Mouse (Mus musculus) hematopoietic stem cell, adult 5-6 weeks (primary cell): ENCODE measurements around the gene Wnt7a. TPM values are rescaled to one million over a fixed set of nuclear protein-coding genes. Genes with fewer than 3 reads are reported as not detected.

Source experiments
- ATAC-seq, 2 experiments: fragments of 125-278 bp in 1 of 2; replicated peaks in 1 of 2; 2 replicates each; pipeline ENCODE4 v1.8.0; 2016 to 2017; ENCODE audit warnings: inconsistent platforms in 2 of 2, mild to moderate bottlenecking in 2 of 2, moderate number of reproducible peaks in 2 of 2, low read depth in 1 of 2, moderate TSS enrichment in 1 of 2; ENCODE audit not compliant: low FRiP score in 2 of 2, poor library complexity in 2 of 2, severe bottlenecking in 2 of 2, insufficient read depth in 1 of 2, low TSS enrichment in 1 of 2
- total RNA-seq: library from RNA; stranded (forward); fragments of 172-1452, 232-1000 nt; gene quantifications from 2 replicates; pipeline ENCODE4 v1.2.3, GENCODE M21; 2017

Gene Wnt7a
- total RNA-seq = not detected in 2 replicates

DNA sequence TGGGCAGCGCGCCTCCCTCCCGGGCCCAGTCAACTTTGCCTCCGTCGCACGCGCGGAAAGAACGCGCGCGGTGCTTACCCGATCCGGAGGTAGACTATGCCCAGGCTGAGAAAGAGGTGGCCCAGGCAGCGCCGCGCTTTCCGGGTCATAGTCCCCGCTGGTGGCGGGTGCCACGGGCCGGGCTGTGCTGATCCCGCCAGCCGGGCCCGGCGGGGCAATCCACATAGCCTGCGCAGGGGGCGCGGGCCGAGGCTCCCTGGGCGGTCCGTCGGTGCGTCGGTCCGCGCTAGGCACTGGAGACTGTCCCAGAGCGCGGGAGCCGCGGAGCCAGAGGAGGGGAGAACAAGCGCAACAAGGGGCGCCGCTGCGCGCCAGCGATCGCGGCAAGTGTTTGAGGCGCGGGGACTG lies at the start of gene Wnt7a:
Gene Wnt7a, minus strand, starts transcription at position 403 of the 408 bp plus-strand sequence.
- ATAC-seq = no peak

DNA sequence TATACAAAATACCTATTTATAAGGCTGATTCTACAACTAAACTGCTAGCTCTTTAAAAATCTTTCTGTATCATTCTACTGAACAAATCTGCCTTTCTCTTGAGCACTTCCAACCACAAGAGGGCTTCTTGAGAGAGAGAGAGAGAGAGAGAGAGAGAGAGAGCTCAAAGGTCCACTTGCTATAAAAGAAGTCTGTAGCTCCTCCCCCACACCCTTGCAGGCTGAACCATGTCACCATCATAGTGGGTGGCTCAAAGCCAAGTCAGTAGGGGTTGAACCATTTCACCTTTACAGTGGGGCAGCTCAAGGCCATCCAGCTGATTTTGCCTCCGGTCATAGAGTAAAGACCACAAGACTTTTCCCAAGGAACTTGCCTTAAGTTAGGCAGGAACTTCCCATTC lies 48.3 kb upstream of the Wnt7a start:
- ATAC-seq = peak; percentile 25 to 56; a peak in 1 of 4 replicates

DNA sequence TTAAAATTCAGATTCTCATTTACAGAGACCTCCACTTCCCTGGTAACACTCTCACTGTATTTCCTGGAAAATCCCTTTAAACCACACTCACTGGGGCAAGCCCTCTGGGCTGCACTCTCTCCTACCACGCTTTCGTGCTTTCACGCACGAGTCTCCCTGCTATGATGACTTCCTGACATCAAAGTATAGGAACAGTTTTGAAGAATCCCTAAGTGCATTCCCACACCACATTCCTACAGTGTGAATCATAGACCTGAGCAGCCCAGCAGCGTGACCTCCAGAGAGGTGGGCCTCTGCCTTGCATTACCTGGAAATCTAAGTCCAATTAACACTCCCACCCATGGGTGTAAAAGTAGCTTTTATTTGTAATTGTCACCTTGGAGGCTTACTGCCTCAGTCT lies 43.4 kb upstream of the Wnt7a start:
- no peak for ATAC-seq

DNA sequence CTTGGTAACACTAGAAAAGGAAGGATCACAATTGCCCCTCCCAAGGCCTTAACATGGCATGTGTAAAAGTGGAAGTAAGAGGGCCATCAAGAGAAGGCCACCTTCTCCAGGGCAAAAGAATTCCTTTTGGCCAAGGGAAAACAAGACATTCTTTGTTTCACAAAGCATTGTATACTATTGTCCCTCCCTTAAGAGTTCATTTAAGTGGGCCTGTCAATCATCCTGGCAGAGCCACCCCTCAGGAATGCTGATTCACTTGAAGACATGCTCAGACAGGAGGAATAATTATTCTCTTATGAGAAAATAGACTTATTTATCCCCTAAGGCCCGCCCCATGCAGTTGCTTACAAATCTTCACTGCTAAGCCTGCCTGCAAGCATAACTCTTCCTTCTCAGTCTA lies 40.9 kb upstream of the Wnt7a start:
- no peak for ATAC-seq

DNA sequence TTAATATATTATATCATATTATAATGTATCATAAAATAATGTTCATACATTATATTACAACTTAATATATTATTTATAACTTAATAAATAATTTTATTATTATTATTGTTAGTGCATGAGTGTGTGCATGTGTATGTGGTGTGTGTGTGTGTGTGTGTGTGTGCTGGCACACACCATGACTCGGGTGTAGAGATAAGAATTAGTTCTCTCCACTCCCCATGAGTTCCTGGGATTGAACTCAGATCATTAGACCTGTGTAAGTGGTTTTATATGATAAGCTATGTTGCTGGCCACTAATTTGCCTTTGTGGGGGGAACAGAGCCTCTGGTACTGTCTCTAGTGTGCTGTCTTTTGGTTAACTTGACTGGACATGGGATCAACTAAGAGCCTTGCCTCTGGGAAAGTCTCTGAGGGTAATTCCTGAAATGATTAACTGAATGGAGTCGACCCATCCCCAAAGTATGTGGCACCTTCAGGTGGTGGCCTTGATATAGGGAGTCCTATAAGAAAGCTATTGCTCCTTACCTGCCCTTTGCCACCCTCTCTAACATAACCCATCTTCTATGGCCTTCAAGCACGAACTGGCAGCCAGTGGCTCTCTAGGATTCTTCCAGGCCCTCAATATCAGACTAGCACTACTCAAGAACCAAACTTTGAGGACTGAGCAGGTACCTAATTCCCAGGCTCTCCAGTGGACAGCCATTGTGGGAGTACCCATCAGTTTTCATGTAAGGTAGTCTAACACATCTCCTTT lies 38.5 kb upstream of the Wnt7a start:
- no peak for ATAC-seq

DNA sequence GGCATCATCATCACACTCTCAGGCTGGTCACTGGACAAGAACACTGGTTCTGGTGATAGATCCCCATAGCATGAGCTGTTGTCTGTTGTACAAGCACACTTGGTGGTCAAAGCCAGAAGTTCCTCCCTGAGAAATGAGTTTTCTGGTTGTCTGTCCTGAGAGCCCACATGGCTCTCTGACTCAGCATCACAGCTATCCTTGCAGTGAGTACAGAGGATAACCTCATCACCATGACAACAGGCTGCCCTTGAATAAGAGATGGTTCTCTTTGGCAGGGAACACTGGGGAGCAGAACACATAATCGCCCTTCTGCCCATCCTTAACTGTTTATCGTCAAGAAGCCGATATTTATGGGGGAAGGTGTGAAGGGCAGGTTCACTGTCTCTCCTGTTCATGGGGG lies 34.2 kb upstream of the Wnt7a start:
- ATAC-seq = no peak

DNA sequence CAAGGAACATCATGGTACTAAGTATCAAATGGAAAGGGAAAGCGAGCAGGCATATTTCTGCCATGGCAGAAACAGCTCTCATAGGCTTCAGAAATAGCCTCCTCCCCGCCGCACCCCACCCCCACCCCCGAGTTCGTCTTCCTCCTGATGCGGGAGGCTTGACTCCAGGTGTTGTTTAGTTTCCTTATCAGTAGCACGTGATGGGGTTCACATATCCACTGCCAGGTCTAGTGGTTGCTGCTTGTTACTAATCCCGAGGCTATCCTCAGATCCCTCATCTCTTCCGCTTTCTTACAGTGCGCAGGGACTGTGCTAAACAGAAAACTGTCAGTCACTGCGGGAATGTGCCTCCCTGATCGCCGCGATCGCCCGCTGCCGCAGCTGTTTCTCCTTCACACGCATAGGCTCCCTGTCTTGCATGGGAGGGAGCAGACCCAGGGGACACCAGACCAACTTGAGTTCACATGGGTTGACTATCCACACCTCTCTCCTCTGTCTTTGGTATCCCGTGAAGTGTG lies 30.0 kb upstream of the Wnt7a start:
- ATAC-seq = peak; percentile 18 to 50; a peak in 3 of 4 replicates

DNA sequence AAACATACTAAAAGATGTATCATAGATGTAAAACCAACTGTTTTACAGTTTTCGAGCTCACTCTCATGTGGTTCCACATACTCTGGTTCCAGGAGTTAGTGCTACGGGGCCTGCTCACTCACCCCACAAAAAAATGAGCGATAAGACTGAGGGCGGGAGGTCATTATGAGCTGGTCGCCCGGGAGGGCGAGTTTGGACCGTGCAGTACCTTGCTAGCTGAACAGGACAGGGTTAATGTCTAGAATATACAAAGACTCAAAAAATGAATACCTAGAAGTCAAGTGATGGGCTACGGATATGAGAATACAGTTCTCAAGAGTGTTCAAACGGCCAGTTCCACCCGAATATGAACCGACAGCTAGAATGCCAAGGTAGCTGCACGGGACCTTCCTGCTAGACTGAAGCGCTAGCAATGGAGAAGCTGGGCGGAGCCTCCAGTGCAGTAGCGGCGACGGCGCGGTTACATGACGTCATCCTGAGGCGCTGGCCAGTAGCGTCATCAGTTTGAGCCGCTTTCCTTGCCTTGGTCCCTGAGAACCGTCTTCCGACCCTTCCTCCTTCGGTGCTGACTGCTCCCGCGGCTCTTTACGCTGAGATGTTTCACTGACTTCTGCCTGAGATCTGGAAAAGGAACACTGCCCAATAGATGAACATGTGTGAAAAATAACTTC lies 29.4 kb upstream of the Wnt7a start:
- peak; percentile 94 to 97 for ATAC-seq

DNA sequence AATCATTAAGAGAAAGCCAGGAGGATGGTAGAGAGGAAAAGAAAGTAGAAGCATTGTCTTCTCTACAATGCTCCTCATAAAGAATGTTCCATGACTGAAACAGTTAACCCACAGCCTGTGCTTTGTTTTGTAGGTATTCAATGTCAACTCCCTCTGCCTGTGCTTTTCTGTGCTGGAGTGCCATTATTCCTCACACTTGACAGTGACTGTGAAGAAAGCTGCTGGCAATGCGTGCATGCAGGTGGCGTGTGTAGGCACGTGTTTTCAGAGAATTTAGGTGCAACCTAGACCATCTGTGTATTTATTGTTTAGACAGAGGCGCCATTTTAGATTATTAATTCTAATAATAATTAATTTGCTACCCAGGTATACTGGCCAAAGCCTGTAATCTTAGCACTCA lies 13.0 kb upstream of the Wnt7a start:
- no peak for ATAC-seq

DNA sequence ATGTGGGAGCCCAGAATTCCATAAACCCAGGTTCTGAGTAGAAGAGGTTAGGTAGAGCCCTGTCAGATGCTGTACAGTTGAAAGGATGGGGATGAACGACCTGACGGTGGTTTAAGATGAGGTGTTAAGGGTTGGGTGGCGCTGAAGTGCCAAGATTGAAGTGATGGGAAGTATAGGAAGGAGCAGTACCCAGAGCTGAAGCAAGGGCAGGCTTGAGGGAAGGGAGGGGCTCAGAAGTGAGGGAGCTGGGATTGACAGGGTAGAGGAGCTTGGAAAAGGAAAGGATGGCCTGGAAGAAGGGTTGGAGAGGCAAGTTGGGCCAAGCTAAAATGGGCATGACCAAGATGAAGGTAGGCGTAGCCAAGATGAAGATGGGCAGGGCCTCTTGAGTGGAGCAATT lies 10.5 kb upstream of the Wnt7a start:
- no peak for ATAC-seq

DNA sequence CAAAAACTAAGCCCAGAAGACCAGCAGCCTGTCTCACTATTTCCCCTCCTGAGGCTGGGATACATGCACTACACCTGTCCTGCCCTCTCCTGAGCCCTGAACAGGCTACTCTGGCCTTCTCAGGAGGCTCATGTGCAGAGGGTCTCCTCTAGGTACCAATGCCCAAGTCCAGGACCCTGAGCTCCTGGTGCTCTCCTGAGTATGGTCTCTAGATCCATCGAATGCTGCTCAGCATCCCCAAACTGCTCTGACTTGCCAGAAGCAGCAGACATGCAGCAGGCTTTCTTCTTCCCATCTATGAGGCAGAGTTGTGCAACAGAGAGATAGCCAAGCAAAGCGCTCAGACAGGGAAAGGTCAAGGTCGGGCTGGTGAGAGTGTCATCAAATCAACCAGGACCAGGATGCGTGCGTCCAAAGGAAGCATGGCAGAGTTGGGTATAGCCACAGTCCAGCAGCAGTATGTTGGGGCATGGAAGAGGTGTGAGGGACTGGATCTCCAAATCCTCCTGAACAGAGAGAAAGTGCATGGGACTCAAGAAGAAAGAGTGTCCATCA lies 6.2 kb upstream of the Wnt7a start:
- ATAC-seq = no peak

DNA sequence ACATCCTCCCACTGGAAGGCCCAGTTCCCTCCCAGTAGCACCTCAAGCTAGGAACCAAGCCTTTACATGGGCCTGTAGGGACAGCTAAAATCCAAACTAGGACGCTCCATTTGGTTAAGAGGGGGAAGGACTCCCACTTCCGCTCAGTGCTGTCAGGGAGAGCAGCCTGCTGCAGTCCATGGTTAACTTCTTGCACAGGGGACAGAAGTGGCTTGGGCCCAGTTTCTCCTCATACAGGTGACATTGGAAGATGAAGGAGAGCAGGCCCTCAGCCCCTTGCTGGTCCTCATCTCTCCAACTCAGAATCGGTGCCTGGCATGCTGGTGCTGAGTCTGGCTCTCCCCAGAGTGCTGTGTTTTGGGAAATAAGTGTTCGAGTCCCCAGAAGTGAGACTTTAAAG lies 5.0 kb upstream of the Wnt7a start:
- no peak for ATAC-seq

DNA sequence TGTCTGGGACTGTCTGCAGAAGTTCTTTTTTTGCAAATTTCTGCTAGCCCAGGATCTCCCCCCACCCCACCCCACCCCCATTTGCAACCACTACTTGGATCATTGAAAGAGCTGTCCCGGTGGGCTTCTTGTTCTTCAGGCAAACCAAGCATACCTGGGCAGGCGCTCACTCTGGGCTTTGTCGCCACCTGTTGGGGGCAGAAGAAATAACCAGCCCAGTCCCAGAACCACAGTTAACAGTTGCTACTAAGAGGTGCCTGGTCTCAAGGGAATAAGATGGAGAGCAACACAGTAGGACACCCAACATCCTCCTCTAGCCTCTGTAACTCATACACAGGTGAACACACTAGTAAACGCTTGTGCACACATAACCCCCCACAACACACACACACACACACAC lies 3.7 kb upstream of the Wnt7a start:
- peak; percentile 44 to 54; a peak in 2 of 4 replicates for ATAC-seq

DNA sequence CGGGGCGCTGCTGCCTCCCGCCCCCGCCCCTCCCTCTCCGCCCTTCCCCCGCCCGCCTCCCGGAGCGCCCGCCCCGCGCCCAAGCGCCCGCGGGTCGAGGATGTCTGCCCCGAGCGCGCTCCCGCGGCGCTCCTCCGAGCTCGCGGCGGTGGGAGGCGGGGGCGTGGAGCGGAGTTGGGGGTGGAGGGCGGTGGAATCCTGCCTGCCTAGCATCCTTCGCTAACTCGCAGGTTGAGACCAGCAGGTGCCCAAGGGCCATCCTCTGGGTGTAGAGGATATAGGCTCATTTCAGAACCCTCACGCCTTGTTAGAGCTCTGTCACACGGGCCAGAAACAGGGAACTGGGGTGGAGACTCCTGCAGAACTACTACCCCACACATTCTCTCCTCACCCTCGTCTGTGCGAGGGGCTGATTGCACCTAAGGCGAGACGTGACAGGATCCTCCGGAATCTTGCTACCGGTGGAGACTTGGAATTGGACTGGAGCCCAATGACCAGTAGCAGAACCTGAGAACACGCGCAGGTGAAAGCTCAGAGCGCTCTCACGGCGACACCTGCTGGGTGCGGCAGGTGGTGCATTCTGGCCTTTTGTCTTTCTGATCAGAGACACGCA lies 312 bp upstream of the Wnt7a start:
- ATAC-seq = peak; percentile 51 to 59; a peak in 3 of 4 replicates

DNA sequence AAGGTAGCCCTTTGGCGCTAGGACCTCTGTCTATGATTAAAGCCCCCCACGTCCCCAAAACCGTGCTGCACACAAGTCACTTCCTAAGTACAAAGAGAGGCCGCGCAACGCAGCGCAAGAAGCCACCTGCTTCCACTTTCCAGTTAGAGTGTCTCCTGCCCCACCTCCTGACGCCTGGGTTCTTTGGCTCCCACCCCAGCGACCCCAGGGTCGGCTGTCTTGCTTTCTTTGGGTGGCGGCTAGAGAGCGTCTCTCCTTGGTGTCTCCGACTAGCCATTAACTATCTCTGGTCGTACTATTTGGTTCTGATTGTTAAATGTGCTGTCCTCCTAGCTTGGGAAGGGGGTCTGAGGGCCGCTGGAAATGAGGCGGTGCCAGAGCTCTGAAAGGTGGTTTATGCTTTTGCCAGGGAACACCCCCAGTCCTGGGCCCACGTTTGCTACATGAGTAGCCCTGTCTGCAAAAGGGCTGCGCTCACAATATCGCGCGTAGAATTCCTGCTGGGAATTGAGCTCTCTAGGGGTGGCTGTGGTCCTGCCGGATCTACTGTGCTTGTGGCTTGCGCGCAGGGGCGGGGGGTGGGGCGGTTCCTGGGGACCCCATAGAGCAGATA lies 889 bp downstream of the Wnt7a start:
- ATAC-seq = no peak

DNA sequence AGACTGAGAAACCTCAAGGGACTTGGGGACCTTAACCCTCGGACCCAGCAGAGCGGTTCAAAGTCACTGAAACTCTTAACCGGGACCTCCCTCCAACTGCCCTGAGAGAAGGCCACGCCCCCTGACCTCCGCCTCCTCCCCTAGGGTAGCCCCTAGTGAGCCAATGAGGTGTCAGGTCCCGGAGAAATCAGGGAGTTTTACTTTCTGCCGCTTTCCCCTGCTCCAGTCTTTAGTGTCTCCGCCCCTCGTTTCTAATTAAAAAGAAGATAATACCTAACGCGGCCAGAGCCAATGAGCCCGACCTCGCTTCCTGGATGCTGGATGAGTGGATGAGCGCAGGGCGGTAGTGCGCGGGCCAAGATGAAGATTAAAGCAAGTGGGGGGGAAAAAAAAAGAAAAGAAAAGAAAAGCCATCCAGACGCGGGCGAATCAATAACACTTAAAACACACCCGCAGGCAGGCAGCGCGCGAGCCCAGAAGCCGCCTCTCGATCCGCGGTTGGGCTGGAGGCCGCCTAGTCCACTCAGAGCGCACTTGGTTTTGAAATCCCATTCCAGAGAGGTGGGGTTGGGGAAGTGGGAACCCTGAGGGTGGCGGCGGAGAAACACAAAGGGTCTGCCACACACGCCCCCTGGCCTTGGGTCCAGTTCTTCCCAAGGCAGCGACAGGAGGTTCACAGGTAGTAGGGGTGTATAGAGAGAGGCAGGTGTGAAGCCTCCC lies 1.6 kb downstream of the Wnt7a start:
- no peak for ATAC-seq

DNA sequence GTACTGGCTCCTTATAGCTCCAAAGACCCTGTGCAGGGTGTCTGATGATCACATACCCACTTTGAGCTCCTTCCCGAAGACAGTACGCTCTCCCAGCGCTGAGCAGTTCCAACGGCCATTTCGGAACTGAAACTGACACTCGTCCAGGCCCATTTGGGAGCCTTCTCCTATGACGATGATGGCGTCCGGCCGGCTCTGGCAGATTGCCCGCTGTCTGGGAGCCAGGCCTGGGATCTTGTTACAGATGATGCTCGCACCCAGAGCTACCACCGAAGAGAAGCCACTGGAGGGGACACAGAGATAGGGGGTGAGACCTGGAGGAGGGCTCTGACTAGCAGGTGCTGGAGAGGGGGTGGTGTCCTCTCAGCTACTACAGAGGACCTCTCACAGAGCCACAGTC lies 2.5 kb downstream of the Wnt7a start:
- no peak for ATAC-seq
